Mouse (Mus musculus) hindlimb bud, embryonic 11.5 days (tissue): ENCODE measurements around the gene Kif16b.

Source experiments
- DNase-seq: peaks from one replicate; pipeline ENCODE4 v3.0.0-alpha.2; 2012; ENCODE audit warnings: low read depth, low spot score; ENCODE audit errors: extremely low spot score

Gene Kif16b

GRCm38 (mm10) chr2:142735691-142736090 lies 165.6 kb downstream of the Kif16b start:
- DNase-seq = no peak

GRCm38 (mm10) chr2:142734046-142734445 lies 167.3 kb downstream of the Kif16b start:
- DNase-seq = no peak

DNA sequence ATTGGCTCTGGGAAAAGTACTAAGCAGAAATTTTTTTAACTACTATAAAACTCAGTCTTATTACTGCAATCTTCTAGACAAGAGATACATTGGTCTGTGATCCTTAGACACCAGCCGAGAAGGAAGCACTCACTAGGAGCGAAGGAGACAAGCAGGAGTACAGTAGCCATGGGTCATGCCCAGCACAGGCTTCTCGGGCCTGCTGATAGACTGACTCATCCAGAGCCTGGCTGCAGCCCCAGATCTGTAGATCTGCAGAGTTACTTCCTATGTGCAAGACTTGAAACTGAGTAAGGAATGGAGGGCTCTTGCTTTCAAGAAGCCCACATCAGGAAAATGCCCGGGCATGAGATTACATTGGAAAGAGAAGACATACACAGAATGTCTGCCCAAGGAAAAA lies 169.0 kb downstream of the Kif16b start:
- DNase-seq = no peak

- no peak for DNase-seq
Observed at GRCm38 (mm10) chr2:142731778-142732092, 169.6 kb downstream of the Kif16b start.

- DNase-seq = no peak
Observed at GRCm38 (mm10) chr2:142731016-142731777, 170.1 kb downstream of the Kif16b start.

DNA sequence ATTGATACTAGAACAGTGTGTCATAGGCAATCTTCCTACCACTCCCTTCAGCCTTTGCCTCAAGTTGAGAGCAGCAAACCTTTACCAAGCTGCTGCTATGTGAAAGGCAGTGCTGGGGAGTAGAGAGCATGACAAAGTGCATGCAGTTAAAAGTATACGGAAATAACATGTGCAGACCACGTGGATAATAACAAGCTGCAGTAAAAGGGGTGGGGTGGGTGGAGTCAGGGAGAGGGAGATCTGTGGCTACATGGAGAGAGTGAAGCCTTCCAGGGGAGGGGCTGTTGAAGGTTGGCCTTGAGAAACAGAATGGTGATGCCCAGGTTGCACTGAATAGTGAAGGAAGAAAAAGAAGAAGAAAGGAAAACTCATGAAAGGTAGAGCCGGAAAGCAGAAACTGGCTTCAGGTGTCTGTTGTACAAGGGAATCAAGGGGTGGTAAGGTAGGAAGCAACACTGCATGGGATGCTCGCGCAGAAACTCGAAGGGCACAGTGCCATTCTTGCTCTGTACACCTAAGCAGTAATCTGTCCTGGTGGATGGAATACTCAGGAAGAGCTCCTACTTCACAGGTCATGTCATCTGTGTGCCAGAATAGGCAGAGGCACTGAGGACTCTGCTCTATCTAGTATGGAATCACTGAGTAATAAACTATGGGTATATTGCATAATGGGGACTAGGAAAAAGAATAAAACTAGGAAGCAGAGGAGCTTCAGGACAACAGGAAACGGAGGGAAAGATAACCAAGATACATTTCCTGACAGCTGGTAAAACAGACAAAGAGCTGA lies 176.9 kb downstream of the Kif16b start:
- DNase-seq = no peak

DNA sequence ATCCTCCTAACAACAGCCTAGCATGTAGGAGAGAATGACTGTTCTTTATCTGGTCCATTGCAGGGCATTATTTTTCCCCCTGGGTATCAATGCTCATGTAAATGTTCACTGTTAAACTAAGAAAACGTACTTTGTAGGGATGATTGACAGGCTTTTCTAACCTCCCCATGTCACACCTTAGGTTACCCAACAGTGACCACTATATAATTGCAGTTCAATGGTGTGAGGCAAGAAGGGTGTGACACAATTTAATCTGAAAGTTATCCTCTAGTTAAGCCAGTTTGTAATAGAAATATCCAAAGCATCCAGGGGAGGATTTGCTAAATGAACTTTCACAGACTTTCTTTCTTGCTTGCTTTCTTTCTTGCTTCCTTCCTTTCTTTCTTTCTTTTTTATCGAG lies 181.2 kb downstream of the Kif16b start:
- no peak for DNase-seq

DNA sequence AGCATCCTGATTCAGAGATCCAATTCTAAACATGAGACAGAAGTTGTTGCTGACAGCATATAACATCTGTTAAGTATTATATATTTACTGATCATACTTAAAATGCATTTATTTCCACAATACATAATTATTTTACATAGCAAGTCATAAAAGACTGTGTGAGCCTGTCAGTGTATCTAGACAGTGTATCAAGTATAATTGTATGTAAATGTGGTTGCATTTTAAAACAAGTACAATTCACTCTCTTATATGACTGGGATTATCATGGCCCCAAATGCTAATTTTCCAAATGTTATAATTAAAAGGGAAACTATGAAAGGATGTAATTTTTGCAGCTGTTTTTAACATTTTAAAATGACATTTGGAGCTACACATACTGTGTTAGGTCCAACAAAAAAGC lies 182.3 kb downstream of the Kif16b start:
- DNase-seq = no peak

DNA sequence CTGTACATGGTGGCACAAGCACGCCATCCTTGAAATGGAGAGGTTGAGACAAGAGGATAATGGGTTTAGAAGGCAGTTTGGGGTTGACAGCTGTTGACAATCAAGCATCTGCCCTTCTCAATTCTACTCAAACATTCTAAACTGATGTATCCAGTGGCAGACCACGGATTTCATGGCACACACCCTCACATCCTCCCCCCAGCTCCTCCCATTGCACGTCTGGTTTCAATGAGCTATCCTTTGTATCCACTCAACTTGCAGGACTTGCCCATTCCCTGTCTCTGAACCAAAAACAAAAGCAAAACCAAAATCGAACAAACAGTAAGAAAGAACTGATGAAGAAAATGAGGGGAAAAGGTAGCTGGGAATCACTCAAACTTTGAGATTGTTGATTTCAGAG lies 183.7 kb downstream of the Kif16b start:
- no peak for DNase-seq

- no peak for DNase-seq
Observed at GRCm38 (mm10) chr2:142715912-142716260, 185.4 kb downstream of the Kif16b start.

DNA sequence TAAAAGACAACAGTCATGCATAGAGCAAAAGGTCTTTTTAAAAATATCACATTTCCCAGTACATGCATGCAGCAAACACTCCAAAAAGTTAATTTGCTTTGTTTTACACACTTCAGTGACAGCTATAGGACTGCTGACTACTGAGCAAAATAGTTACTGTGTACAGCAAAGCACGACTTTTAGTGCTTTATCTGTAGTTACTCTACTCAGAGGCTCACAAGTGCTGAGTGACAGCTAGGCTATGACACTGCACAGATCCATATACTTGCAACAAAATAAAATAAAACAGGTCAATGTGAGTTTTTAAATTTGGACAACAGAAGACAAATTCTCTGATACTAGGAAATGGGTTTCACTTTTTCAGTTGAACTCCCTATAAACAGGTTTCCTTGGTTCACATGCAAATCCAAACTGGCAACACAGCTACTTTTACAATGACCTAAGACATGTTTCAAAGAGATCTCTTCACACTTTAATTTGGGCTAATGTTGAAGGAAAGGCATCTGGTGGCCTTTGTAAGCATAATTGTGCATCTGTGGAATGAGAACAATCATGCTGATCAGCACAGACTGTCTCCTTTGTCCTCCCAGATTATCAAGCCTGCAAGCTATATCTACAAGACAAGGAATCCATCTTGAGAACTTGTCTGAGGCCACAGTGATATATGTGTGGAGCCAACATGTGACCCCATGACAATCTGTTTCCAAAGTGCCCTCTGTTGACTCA lies 186.0 kb downstream of the Kif16b start:
- no peak for DNase-seq

DNA sequence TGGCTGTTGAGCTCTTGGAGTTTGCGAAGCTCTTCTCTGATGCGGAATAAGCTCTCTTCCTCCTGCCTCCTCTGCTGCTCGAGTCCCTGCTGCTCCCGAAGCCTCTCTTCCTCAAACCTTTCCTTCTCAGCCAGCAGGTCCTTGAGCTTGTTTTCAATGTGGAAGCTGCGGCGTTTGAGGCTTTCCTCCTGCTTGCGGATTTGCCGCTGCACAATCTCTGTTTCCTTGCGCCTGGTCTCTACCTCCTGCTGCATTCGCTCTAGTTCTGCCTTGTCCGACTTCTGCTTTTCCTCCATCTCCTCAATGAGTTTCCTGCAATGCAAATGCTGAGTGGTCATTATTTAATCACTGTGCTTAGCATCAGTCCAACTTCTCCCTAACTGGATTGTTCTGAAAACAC lies 188.6 kb downstream of the Kif16b start:
- no peak for DNase-seq

- no peak for DNase-seq
Observed at GRCm38 (mm10) chr2:142709326-142709725, 192.0 kb downstream of the Kif16b start.

GRCm38 (mm10) chr2:142700689-142701088 lies 200.6 kb downstream of the Kif16b start:
- no peak for DNase-seq

DNA sequence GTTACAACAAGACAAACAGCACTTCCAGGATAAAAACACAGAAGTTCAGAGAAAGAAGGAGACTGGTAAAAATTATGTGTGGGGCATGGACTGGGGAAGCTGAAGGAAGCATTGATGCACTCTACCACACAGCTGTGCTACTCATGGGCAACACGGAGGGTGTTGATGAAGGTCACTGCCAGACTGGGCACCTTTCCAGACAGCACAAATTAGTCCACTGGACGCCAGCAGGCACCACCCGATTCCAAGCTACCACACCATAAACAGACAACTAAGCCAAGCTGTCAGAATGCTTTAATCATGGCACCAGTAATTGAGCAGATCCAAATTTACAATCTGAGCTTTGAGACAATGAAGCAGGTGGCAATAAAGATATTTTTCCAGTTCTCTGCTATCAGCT lies 202.7 kb downstream of the Kif16b start:
- no peak for DNase-seq

DNA sequence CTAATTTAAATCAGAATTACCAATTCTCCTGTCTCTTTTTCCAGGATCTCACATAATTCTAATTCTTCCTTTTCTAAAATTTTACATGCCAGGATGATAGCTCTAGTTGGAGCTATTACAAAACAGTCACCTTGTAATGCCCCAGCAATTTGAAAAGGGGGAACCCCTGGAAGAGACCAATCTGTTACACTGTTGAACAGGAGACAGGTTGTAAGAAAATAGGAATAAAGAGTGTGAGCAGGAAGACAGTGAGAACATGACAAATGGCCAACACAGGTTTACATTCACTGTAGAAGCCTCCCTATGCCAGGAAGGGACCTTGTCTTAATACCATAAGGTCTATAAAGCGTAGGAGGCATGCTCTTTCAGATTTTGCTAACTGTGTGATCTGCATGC lies 206.4 kb downstream of the Kif16b start:
- no peak for DNase-seq

- DNase-seq = no peak
Observed at GRCm38 (mm10) chr2:142694019-142694935, 207.1 kb downstream of the Kif16b start.

DNA sequence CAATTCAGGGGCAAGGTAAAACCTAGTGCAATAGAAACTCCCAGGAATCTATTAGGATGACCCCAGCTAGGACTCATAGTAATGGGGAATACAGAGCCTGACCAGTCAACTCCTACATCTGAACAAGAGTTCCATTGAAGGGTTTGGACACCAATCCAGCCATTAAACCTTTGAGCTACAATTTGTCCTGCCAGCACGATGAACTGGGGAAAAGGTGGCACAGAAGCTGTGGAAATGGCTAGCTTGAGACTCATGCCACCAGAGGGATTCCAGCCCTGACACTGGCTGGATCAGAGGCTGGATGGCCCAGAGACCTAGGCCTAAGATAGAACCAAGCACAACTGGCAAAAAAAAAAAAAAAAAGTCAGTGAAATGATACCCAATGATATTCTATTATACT lies 207.9 kb downstream of the Kif16b start:
- no peak for DNase-seq

- DNase-seq = no peak
Observed at GRCm38 (mm10) chr2:142689496-142689895, 211.8 kb downstream of the Kif16b start.

- DNase-seq = no peak
Observed at GRCm38 (mm10) chr2:142687936-142688514, 213.3 kb downstream of the Kif16b start.
